Mouse (Mus musculus) lung, postnatal 25 days (tissue): ENCODE data around the gene Clec16a.

ENCODE experiments used
- DNase-seq: peaks from one replicate; pipeline ENCODE4 v3.0.0; 2022; ENCODE audit warnings: low spot score

Gene Clec16a

GRCm38 (mm10) chr16:10723816-10724647 lies 178.9 kb downstream of the Clec16a start:
- no peak for DNase-seq

GRCm38 (mm10) chr16:10725156-10725555 lies 180.0 kb downstream of the Clec16a start:
- no peak for DNase-seq

GRCm38 (mm10) chr16:10727630-10728029 lies 182.5 kb downstream of the Clec16a start:
- peak; percentile 60 for DNase-seq

- DNase-seq: no peak
These were observed 183.7 kb downstream of the Clec16a start for GRCm38 (mm10) chr16:10728886-10729285.

GRCm38 (mm10) chr16:10730941-10731340 lies 185.8 kb downstream of the Clec16a start:
- no peak for DNase-seq

GRCm38 (mm10) chr16:10731785-10732184 lies 186.6 kb downstream of the Clec16a start:
- DNase-seq: no peak

GRCm38 (mm10) chr16:10732421-10732820 lies 187.3 kb downstream of the Clec16a start:
- DNase-seq: no peak

- no peak for DNase-seq
These were observed 190.6 kb downstream of the Clec16a start for GRCm38 (mm10) chr16:10735781-10736180.

GRCm38 (mm10) chr16:10736364-10736763 lies 191.2 kb downstream of the Clec16a start:
- DNase-seq: no peak

GRCm38 (mm10) chr16:10737571-10737970 lies 192.4 kb downstream of the Clec16a start:
- peak; percentile 49 for DNase-seq

- DNase-seq: no peak
These were observed 193.7 kb downstream of the Clec16a start for GRCm38 (mm10) chr16:10738866-10739265.

GRCm38 (mm10) chr16:10739854-10740398 lies 194.8 kb downstream of the Clec16a start:
- DNase-seq: peak; percentile 34

GRCm38 (mm10) chr16:10741082-10741481 lies 195.9 kb downstream of the Clec16a start:
- DNase-seq: peak; percentile 82

- DNase-seq: no peak
These were observed 204.1 kb downstream of the Clec16a start for GRCm38 (mm10) chr16:10749226-10749625.

GRCm38 (mm10) chr16:10749824-10750223 lies 204.7 kb downstream of the Clec16a start:
- DNase-seq: no peak

GRCm38 (mm10) chr16:10754521-10755296 lies 209.6 kb downstream of the Clec16a start:
- DNase-seq: no peak

- DNase-seq: no peak
These were observed 211.0 kb downstream of the Clec16a start for GRCm38 (mm10) chr16:10756168-10756567.

GRCm38 (mm10) chr16:10761182-10761581 lies 216.0 kb downstream of the Clec16a start:
- DNase-seq: no peak

GRCm38 (mm10) chr16:10762569-10763180 lies 217.5 kb downstream of the Clec16a start:
- DNase-seq: no peak

GRCm38 (mm10) chr16:10763540-10764264 lies 218.6 kb downstream of the Clec16a start:
- no peak for DNase-seq

GRCm38 (mm10) chr16:10764323-10764722 lies 219.2 kb downstream of the Clec16a start:
- DNase-seq: no peak

- peak; percentile 83 for DNase-seq
These were observed 222.0 kb downstream of the Clec16a start for GRCm38 (mm10) chr16:10767158-10767557.
